Mouse (Mus musculus): Measurements from ENCODE around the gene Katnal1. TPM values are rescaled to one million over a fixed set of nuclear protein-coding genes. Genes with fewer than 3 reads are reported as not detected.

The Katnal1 gene
- total and polyA plus RNA-seq, 3 experiments, result 12.8 to 14.8 TPM; not detected in 1

GRCm38 (mm10) chr5:148959068-148959990 lies 30.2 kb upstream of the Katnal1 start (continued):
- no peak for TF ChIP-seq MAZ (IDR thresholded peaks at IDR 0.05; ENCODE audit: low read depth, low read length)
- no peak for TF ChIP-seq ZNF384 (IDR thresholded peaks at IDR 0.05; ENCODE audit: low read depth, low read length)
- TF ChIP-seq POLR2AphosphoS5 (IDR thresholded peaks at IDR 0.05; ENCODE audit: borderline replicate concordance, low read depth, low read length), result no peak
- peak; percentile 51 for TF ChIP-seq MXI1 (IDR thresholded peaks at IDR 0.05; ENCODE audit: low read depth, low read length)
- TF ChIP-seq ELF1 (IDR thresholded peaks at IDR 0.05; ENCODE audit: low read depth, low read length), result no peak

- TF ChIP-seq UBTF (IDR thresholded peaks at IDR 0.05; ENCODE audit: borderline replicate concordance, insufficient read depth, low read depth, low read length) (no peak), MYC (IDR thresholded peaks at IDR 0.05; ENCODE audit: low read depth, low read length) (0 out of 2 replicates have a peak, but pooled peaks have one; percentile 24), MEF2A (IDR thresholded peaks at IDR 0.05; ENCODE audit: extremely low read depth, insufficient replicate concordance, low read depth, low read length, poor library complexity, severe bottlenecking) (0 out of 2 replicates have a peak, but pooled peaks have one; percentile 10), MAX (IDR thresholded peaks at IDR 0.05; ENCODE audit: low read length) (0 out of 2 replicates have a peak, but pooled peaks have one; percentile 11), TBP (IDR thresholded peaks at IDR 0.05; ENCODE audit: low read depth, low read length) (no peak), RCOR1 (IDR thresholded peaks at IDR 0.05; ENCODE audit: low read depth, low read length) (peak; percentile 38; the same call in 1 of the 2 replicates), ETS1 (IDR thresholded peaks at IDR 0.05; ENCODE audit: low read depth, low read length) (peak; percentile 20; the same call in 1 of the 2 replicates), MAZ (IDR thresholded peaks at IDR 0.05; ENCODE audit: low read depth, low read length) (no peak), BHLHE40 (IDR thresholded peaks at IDR 0.05; ENCODE audit: borderline replicate concordance, low read depth, low read length) (no peak), SMC3 (IDR thresholded peaks at IDR 0.05; ENCODE audit: low read depth, low read length) (peak; percentile 66), CHD1 (IDR thresholded peaks at IDR 0.05; ENCODE audit: low read depth, low read length) (no peak), TCF12 (IDR thresholded peaks at IDR 0.05; ENCODE audit: low read depth, low read length) (no peak), CTCF (IDR thresholded peaks at IDR 0.05 in 2 of 3, conservative IDR thresholded peaks at IDR 0.05 in 1 of 3; ENCODE audit: control insufficient read depth in 1 of 3, insufficient read depth in 1 of 3, low read depth in 2 of 3, low read length in 3 of 3, poor library complexity in 1 of 3, severe bottlenecking in 1 of 3) (peak; percentile 80 to 98 (median 85)), POLR2A (IDR thresholded peaks at IDR 0.05; ENCODE audit: control insufficient read depth in 1 of 2, insufficient read depth in 1 of 2, low read depth in 1 of 2, low read length in 2 of 2, poor library complexity in 1 of 2) (no peak), USF2 (IDR thresholded peaks at IDR 0.05; ENCODE audit: borderline replicate concordance in 1 of 2, insufficient read depth in 1 of 2, low read depth in 1 of 2, low read length in 2 of 2) (no peak), RAD21 (IDR thresholded peaks at IDR 0.05; ENCODE audit: low read depth, low read length) (peak; percentile 61), TAL1 (IDR thresholded peaks at IDR 0.05; ENCODE audit: low read length) (no peak), ZNF384 (IDR thresholded peaks at IDR 0.05; ENCODE audit: low read depth, low read length) (no peak), ZC3H11A (IDR thresholded peaks at IDR 0.05; ENCODE audit: low read depth, low read length) (peak; percentile 53)
- H3K27me3 ChIP-seq (ENCODE audit: control insufficient read depth in 1 of 2, insufficient read depth in 2 of 2, low read length in 2 of 2), result no peaks in the 10 kb centered on the region
- H3K27ac ChIP-seq (ENCODE audit: control insufficient read depth, low read depth, low read length), result peak overlapping the region; percentile 31; the same call in 1 of the 2 replicates
- H3K9me3 ChIP-seq (replicated peaks; ENCODE audit: insufficient read depth, low read length), result no peaks in the 10 kb centered on the region
- peaks cover 4 to 14% of the 10 kb centered on the region in 2 experiments; a peak in 3 of 4 replicates for H3K4me1 ChIP-seq (ENCODE audit: control insufficient read depth in 1 of 2, insufficient read depth in 2 of 2, low read length in 2 of 2)
- peak; percentile 80 for DNase-seq (ENCODE audit: low read depth, low spot score)
- peak overlapping the region; percentile 32 for H3K9ac ChIP-seq (ENCODE audit: control insufficient read depth, low read depth, low read length, poor library complexity, severe bottlenecking)
- no peaks in the 10 kb centered on the region for H3K79me2 ChIP-seq (ENCODE audit: control insufficient read depth, insufficient read depth, low read length, poor library complexity)
- H3K4me3 ChIP-seq (ENCODE audit: control insufficient read depth in 1 of 2, insufficient read depth in 1 of 2, low read depth in 2 of 2, low read length in 2 of 2), result peak overlapping the region; percentile 36 to 47
- H3K36me3 ChIP-seq (ENCODE audit: control insufficient read depth in 1 of 2, insufficient read depth in 2 of 2, low read length in 2 of 2), result peaks cover 0 to 4% of the 10 kb centered on the region in 2 experiments; a peak in 2 of 4 replicates
Measured at GRCm38 (mm10) chr5:148958355-148958754, 29.2 kb upstream of the Katnal1 start.
